Mouse (Mus musculus) cortical plate, adult 2 months (tissue): ENCODE measurements around the gene Abi3.

Experiments
- CTCF ChIP-seq: fragments of 200-500 bp; IDR thresholded peaks from 2 replicates; pipeline ENCODE4 v1.5.1; 2011; ENCODE audit warnings: mild to moderate bottlenecking, control low read depth, low read length; ENCODE audit not compliant: insufficient read depth; ENCODE audit errors: extremely low read depth
- POLR2A ChIP-seq: fragments of 200-500 bp; IDR thresholded peaks from 2 replicates; pipeline ENCODE4 v1.6.1; 2011; ENCODE audit warnings: mild to moderate bottlenecking, low read length, control low read depth; ENCODE audit not compliant: insufficient read depth; ENCODE audit errors: extremely low read depth

DNA sequence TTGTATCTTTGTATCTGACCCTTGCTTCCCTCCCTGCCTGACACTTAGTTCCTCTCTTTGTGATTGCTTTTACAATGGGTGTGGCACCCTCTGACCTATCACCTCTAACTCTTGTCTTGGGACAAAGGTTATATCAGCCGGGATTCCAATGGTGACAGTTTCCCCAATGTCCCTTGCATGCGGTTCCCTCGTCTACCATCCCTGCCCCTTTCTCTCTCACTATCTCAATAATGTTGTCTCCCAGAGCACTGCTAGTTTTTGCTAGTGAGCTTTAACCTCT is 15.2 kb downstream of the Abi3 start:
- TF ChIP-seq CTCF (no peak), POLR2A (no peak)
